Mouse (Mus musculus): ENCODE data around the gene Mtmr3. TPM values are rescaled to one million over a fixed set of nuclear protein-coding genes. Genes with fewer than 3 reads are reported as not detected.
"Not testable (repeated sequence)": the region's sequence is repeated elsewhere in the genome, so short reads cannot be mapped to it uniquely, and the experiment has no call there.

Gene Mtmr3
- polyA plus RNA-seq, 1 experiment from 2014 or later, result 31.4 TPM

DNA sequence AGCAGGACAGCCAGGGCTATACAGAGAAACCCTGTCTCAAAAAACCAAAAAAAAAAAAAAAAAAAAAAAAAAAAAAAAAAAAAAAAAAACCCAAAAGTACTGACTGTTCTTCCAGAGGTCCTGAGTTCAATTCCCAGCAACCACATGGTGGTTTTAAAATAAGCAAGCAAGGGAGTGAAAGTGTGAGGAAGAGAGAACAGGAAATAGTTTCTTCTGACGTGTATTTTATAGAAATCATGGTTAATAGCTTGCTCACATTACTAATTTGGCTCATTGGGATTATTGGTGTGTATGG, 50.1 kb downstream of the Mtmr3 start:
- WGBS, result 89% methylated on average over 1 of the region's 1 CpGs
- H3K27me3 ChIP-seq (ENCODE audit: low read depth, poor library complexity, severe bottlenecking); H3K27ac ChIP-seq; H3K36me3 ChIP-seq; DNase-seq (ENCODE audit: low spot score); H3K4me3 ChIP-seq; H3K9me3 ChIP-seq (replicated peaks): not testable (repeated sequence)
- peaks cover 29% of the 10 kb centered on the region for H3K4me1 ChIP-seq

DNA sequence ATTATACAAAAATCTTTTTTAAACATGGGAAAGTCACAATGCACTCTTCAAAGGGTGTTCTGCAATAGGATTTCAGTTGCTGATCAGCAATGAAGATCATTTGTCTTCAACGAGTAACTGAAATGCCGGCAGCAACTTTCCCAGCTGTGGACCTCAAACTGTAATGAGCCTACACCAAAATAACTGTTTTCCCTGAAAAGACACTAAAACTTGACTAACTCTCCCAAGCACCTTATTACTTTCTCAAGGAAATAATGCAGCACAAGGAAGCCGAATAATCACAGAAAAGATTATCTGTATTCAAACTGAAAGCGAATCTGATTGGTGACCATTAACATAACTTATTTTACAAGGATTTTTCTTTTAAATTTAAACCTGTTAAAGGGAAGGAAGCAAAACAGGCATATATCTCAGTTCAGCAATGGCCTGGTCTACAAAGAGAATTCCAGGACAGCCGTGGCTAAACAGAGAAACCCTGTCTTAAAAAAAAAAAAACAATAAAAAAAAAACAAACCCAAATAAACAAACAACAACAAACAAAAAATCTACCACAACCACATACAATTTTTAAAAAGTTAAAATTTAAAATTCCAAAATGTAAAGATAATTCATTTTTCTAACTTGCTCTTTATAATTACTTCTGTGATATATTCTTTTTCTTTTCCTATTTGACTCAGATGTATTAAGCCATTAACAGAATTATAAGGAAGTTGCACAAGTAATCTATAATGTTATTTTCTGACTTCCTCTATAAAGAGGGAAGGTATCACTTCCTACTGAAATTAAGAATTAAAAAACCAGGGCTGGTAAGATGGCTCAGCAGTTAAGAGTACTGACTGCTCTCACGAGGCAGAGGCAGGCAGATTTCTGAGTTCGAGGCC, 50.7 kb downstream of the Mtmr3 start:
- DNase-seq (ENCODE audit: low spot score), result no peak
- Histone ChIP-seq H3K27ac (no peak overlapping the region), H3K9me3 (replicated peaks) (no peaks in the 10 kb centered on the region), H3K4me1 (peaks cover 29% of the 10 kb centered on the region), H3K27me3 (ENCODE audit: low read depth, poor library complexity, severe bottlenecking) (no peaks in the 10 kb centered on the region), H3K36me3 (no peaks in the 10 kb centered on the region), H3K4me3 (no peak overlapping the region)
- 74% methylated on average over 7 of the region's 7 CpGs for WGBS

DNA sequence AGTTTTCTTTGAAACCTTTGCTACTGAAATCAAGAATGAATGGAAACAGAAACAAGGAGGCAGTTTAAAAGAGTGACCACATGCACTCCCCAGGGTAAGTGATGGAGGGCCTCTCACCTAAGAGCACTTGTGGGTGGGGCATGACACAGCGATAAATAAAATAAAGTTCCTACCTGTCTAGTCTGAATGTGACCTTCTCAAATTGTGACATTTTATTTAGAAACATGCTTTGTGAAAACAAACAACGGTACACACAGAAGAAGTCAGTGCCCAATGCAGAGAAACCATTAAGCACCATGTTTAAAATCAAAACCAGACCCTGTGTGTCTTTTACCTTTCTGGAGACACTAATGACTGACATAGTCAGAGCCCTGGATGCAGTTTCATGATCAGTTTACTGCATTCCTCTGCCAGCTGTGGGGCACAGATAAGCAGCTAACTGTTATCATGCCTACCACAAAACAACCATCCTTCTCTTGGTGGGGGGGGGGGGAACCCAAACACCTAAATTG, 51.6 kb downstream of the Mtmr3 start:
- Histone ChIP-seq H3K9me3 (replicated peaks) (no peaks in the 10 kb centered on the region), H3K4me1 (peaks cover 29% of the 10 kb centered on the region), H3K36me3 (no peaks in the 10 kb centered on the region), H3K27me3 (ENCODE audit: low read depth, poor library complexity, severe bottlenecking) (no peaks in the 10 kb centered on the region), H3K4me3 (no peak overlapping the region), H3K27ac (no peak overlapping the region)
- 70% methylated on average over 2 of the region's 2 CpGs for WGBS
- DNase-seq (ENCODE audit: low spot score), result no peak

DNA sequence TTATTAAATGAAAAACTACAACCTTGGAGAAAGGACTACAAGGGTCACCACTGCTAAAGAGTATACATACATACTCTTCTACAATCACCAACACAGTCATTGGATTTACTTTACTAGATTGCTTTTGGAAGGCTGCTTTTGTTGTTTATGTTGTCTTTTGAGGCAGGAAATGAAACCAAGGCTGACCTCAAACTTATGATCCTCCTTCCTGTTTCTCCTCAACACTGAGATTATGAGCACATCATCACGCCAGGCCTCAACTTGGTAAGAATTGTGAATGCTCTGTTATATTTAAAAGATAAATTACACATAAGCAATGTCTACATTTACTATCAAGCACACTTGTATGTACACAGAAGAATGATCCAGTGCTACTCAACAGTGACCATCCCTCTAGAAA, 58.0 kb downstream of the Mtmr3 start:
- no peak overlapping the region for H3K4me3 ChIP-seq
- 98% methylated on average over 1 of the region's 1 CpGs for WGBS
- no peak for DNase-seq (ENCODE audit: low spot score)
- H3K9me3 ChIP-seq (replicated peaks), result no peaks in the 10 kb centered on the region
- H3K27me3 ChIP-seq (ENCODE audit: low read depth, poor library complexity, severe bottlenecking), result no peaks in the 10 kb centered on the region
- H3K36me3 ChIP-seq, result no peaks in the 10 kb centered on the region
- no peaks in the 10 kb centered on the region for H3K4me1 ChIP-seq
- no peak overlapping the region for H3K27ac ChIP-seq

DNA sequence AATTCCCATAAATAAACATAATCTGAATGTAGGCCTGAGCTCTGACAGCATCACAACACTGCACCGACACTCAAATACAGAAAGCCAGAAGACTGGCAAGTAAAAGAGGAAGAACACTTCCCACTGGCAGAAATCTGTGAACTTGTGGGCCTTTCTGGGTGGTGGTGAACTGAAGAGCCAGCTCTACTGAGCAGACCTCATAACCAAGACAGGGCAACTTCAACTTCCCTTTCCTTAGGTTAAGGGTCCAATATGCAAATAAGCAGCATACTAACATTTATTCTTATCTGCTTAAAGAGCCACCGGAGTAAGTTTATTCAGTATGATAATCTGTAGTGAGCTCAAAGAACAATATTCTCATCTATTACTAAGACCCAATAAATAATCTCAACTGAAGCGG, 67.5 kb downstream of the Mtmr3 start:
- 96% methylated on average over 3 of the region's 3 CpGs for WGBS

DNA sequence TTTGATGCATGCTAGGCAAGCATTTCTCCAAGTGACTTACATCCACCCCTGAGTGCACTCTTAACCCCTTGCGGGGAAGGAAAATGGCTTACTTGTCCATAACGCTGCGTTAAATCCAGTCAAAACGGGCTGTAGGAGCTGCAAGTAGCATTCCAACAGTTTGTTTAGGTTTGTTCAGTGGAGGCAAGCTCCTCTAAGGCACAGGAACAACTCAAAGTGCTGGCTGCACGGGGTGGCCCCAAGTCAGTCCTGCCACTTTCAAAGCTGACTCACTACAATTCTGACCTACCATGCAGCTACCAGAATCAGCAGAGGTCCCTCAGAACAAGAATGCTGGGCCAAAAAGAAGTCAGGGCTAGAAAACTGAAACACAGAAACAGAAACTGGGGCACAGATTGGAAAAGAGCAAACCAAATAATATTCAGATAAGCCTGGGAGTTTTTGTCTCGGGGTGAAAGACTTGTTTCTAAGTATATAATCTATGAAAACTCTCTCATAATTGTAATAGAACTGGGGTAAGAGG, 72.5 kb downstream of the Mtmr3 start:
- 94% methylated on average over 6 of the region's 6 CpGs for WGBS
- Histone ChIP-seq H3K4me3 (no peak overlapping the region), H3K36me3 (peaks cover 92% of the 10 kb centered on the region), H3K9me3 (replicated peaks) (no peaks in the 10 kb centered on the region), H3K27me3 (ENCODE audit: low read depth, poor library complexity, severe bottlenecking) (no peaks in the 10 kb centered on the region), H3K27ac (no peak overlapping the region), H3K4me1 (no peaks in the 10 kb centered on the region)
- no peak for DNase-seq (ENCODE audit: low spot score)

More for the DNA sequence above, 67.5 kb downstream of the Mtmr3 start:
- Histone ChIP-seq H3K4me3 (no peak overlapping the region), H3K36me3 (peaks cover 78% of the 10 kb centered on the region), H3K27ac (no peak overlapping the region), H3K4me1 (no peaks in the 10 kb centered on the region), H3K9me3 (replicated peaks) (no peaks in the 10 kb centered on the region), H3K27me3 (ENCODE audit: low read depth, poor library complexity, severe bottlenecking) (no peaks in the 10 kb centered on the region)
- DNase-seq (ENCODE audit: low spot score), result no peak

DNA sequence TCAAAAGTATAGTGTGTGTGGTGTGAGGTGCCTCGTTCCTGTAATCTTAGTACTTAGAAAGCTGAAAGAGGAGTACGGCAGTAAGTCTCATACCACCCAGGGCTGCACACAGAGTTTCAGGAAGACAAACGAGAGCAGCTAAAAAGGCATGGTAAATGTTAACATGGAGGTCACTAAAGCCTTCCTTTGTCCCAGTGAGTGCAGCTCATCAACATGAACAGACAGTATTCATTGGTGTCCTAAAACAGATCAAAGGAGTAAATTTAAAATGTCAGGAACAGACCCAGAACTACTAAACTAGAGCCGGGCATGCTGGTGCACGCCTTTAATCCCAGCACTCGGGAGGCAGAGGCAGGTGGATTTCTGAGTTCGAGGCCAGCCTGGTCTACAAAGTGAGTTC, 75.7 kb downstream of the Mtmr3 start:
- H3K4me3 ChIP-seq, result no peak overlapping the region
- WGBS, result 90% methylated on average over 7 of the region's 7 CpGs
- H3K4me1 ChIP-seq, result no peaks in the 10 kb centered on the region
- H3K27ac ChIP-seq, result no peak overlapping the region
- no peaks in the 10 kb centered on the region for H3K27me3 ChIP-seq (ENCODE audit: low read depth, poor library complexity, severe bottlenecking)
- no peak for DNase-seq (ENCODE audit: low spot score)
- H3K36me3 ChIP-seq, result peaks cover 91% of the 10 kb centered on the region
- H3K9me3 ChIP-seq (replicated peaks), result no peaks in the 10 kb centered on the region

DNA sequence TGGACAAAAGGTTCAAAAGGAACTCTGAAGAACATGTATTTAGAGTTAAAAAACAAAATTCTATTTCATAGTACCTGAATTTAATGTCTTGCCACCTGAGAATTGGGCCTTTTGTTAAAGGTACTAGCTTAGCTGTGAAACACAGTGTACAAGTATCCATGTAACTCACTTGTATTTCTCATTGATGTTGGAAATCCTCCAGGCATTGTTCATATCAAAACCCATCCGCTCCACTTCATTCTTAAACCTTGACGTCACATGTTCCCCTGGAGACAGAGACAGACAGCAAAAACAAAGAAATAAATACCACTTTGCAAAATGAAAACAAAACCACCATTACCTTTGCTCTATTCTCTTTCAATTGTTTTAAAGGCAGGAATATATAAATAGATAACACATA, 87.2 kb downstream of the Mtmr3 start:
- Histone ChIP-seq H3K4me3 (no peak overlapping the region), H3K36me3 (peaks cover 67% of the 10 kb centered on the region), H3K9me3 (replicated peaks) (no peaks in the 10 kb centered on the region), H3K4me1 (no peaks in the 10 kb centered on the region), H3K27ac (no peak overlapping the region), H3K27me3 (ENCODE audit: low read depth, poor library complexity, severe bottlenecking) (no peaks in the 10 kb centered on the region)
- 96% methylated on average over 2 of the region's 2 CpGs for WGBS
- DNase-seq (ENCODE audit: low spot score), result no peak

DNA sequence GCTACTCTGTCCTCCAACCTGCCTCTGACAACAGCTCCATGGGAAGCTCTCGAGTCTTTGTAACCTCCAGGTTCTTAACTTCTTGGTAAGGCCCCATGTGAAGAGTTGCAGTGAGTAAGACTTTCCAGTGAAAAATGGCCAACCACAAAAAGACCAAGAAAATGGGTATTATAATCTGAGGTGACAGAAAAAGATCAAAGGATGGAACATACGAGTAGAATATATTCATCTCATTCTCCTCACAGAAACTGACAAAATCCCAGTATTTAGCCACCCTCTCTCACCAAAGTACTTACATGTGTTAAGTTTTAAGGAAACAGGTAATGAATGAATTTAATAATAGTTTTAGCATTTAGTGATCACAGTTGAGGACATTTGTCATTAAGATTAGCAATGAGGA, 88.2 kb downstream of the Mtmr3 start:
- H3K36me3 ChIP-seq, result peaks cover 74% of the 10 kb centered on the region
- DNase-seq (ENCODE audit: low spot score), result no peak
- no peaks in the 10 kb centered on the region for H3K27me3 ChIP-seq (ENCODE audit: low read depth, poor library complexity, severe bottlenecking)
- H3K9me3 ChIP-seq (replicated peaks), result no peaks in the 10 kb centered on the region
- H3K4me3 ChIP-seq, result no peak overlapping the region
- WGBS, result 89% methylated on average over 2 of the region's 2 CpGs
- no peaks in the 10 kb centered on the region for H3K4me1 ChIP-seq
- no peak overlapping the region for H3K27ac ChIP-seq

DNA sequence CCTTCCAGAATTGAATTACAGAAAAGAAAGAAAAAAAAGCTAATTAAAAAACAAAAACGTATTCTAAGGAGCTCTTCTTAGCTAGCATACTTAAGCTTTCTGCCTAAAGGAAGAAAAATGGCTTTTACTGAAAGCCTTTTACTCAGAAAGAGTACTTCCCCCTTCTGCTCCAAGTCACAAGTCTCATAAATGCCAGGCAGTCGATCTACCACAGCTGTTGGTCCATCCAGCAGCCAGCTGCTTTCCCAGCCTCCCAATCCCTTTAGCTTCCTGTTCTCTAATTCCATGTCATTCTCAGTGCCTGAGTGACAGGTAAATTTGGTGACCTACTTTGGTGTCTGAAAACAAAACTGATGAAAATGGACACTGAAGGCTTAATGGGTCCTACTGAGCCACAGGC, 92.5 kb downstream of the Mtmr3 start:
- DNase-seq (ENCODE audit: low spot score), result no peak
- WGBS, result 72% methylated on average over 2 of the region's 2 CpGs
- H3K36me3 ChIP-seq, result peaks cover 85% of the 10 kb centered on the region

DNA sequence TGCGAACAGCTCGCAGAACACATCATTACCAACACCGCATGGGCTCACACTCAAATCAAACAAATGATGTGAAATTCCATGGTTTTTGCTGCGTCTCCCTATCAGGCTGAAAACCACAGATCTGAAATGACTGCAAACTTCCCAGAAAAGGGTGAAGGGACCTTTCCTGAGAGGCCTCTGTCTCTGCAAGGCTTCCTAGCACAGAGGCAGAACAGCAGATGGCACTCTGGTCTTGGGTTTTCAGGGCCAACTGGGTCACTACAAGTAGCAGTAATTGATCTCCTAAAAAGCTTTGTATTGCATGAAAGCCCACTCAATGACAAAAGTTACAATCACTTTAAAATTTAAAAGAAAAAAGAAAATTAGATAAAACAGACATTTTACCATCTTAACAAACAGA, 93.8 kb downstream of the Mtmr3 start:
- no peaks in the 10 kb centered on the region for H3K9me3 ChIP-seq (replicated peaks)
- no peak overlapping the region for H3K4me3 ChIP-seq
- no peak overlapping the region for H3K27ac ChIP-seq
- no peaks in the 10 kb centered on the region for H3K27me3 ChIP-seq (ENCODE audit: low read depth, poor library complexity, severe bottlenecking)
- 95% methylated on average over 4 of the region's 4 CpGs for WGBS
- H3K4me1 ChIP-seq, result no peaks in the 10 kb centered on the region
- H3K36me3 ChIP-seq, result peaks cover 86% of the 10 kb centered on the region
- no peak for DNase-seq (ENCODE audit: low spot score)

More for the DNA sequence above, 92.5 kb downstream of the Mtmr3 start:
- Histone ChIP-seq H3K9me3 (replicated peaks) (no peaks in the 10 kb centered on the region), H3K4me1 (no peaks in the 10 kb centered on the region), H3K27ac (no peak overlapping the region), H3K27me3 (ENCODE audit: low read depth, poor library complexity, severe bottlenecking) (no peaks in the 10 kb centered on the region), H3K4me3 (no peak overlapping the region)

DNA sequence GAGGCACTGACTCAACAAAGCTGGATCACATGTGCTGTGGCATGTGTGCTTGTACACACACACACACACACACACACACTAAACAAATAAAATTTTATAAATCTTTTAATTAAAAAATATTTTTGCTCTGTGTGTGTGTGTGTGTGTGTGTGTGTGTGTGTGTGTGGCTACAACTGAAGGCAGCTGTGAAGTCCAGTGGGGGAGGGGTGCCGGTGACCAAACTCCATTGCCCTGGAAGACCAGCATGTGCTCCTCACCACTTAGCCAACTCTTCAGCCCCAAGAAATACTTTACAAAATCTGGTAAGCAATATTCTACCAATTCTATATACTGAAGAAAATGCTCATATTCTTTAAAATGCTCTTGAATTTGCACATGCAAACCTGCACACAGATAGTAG, 94.4 kb downstream of the Mtmr3 start:
- 96% methylated on average over 1 of the region's 1 CpGs for WGBS
- H3K4me1 ChIP-seq, result no peaks in the 10 kb centered on the region
- H3K4me3 ChIP-seq, result no peak overlapping the region
- peaks cover 86% of the 10 kb centered on the region for H3K36me3 ChIP-seq
- no peak for DNase-seq (ENCODE audit: low spot score)
- no peaks in the 10 kb centered on the region for H3K9me3 ChIP-seq (replicated peaks)
- no peaks in the 10 kb centered on the region for H3K27me3 ChIP-seq (ENCODE audit: low read depth, poor library complexity, severe bottlenecking)
- no peak overlapping the region for H3K27ac ChIP-seq

DNA sequence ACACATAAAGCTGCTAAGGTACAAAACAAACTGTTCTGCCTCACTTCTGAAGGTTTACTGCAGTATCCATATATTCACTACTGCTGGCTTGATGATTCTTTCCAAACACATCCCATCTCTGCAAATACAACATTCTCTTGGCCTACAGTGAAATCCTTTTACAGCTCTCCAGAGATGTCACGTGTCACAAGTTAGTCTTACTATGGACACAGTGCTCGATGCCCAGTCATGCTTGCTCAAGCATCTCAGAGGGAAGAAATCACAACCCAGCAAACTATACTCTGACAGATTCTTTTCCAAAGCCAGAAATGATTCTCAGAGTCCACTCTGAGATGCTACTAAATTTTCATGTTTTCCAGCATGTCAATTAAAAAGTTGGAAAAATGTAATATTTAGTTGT, 95.2 kb downstream of the Mtmr3 start:
- H3K27me3 ChIP-seq (ENCODE audit: low read depth, poor library complexity, severe bottlenecking), result no peaks in the 10 kb centered on the region
- H3K4me1 ChIP-seq, result no peaks in the 10 kb centered on the region
- H3K27ac ChIP-seq, result no peak overlapping the region
- peaks cover 87% of the 10 kb centered on the region for H3K36me3 ChIP-seq
- no peak overlapping the region for H3K4me3 ChIP-seq
- WGBS, result 91% methylated on average over 2 of the region's 2 CpGs
- DNase-seq (ENCODE audit: low spot score), result no peak
- no peaks in the 10 kb centered on the region for H3K9me3 ChIP-seq (replicated peaks)
